Mouse (Mus musculus): ENCODE measurements around the gene Plcg1.

The Plcg1 gene

GRCm38 (mm10) chr2:160735706-160736310 is 4.7 kb downstream of the Plcg1 start:
- DNase-seq (ENCODE audit: extremely low spot score), result no peak

GRCm38 (mm10) chr2:160736466-160736865 is 5.4 kb downstream of the Plcg1 start:
- no peak for DNase-seq (ENCODE audit: extremely low spot score)

GRCm38 (mm10) chr2:160738354-160738753 is 7.3 kb downstream of the Plcg1 start:
- DNase-seq (ENCODE audit: extremely low spot score), result no peak

GRCm38 (mm10) chr2:160739647-160740356 is 8.7 kb downstream of the Plcg1 start:
- no peak for DNase-seq (ENCODE audit: extremely low spot score)

GRCm38 (mm10) chr2:160740521-160741156 is 9.5 kb downstream of the Plcg1 start:
- no peak for DNase-seq (ENCODE audit: extremely low spot score)

GRCm38 (mm10) chr2:160741580-160741979 is 10.5 kb downstream of the Plcg1 start:
- no peak for DNase-seq (ENCODE audit: extremely low spot score)

GRCm38 (mm10) chr2:160742161-160742609 is 11.1 kb downstream of the Plcg1 start:
- no peak for DNase-seq (ENCODE audit: extremely low spot score)

- DNase-seq (ENCODE audit: extremely low spot score), result peak; percentile 42
Observed at GRCm38 (mm10) chr2:160744040-160744822, 13.1 kb downstream of the Plcg1 start.

- DNase-seq (ENCODE audit: extremely low spot score), result no peak
Observed at GRCm38 (mm10) chr2:160744823-160745210, 13.7 kb downstream of the Plcg1 start.

GRCm38 (mm10) chr2:160745497-160745896 is 14.4 kb downstream of the Plcg1 start:
- no peak for DNase-seq (ENCODE audit: extremely low spot score)

- no peak for DNase-seq (ENCODE audit: extremely low spot score)
Observed at GRCm38 (mm10) chr2:160746637-160747036, 15.5 kb downstream of the Plcg1 start.

GRCm38 (mm10) chr2:160747075-160747474 is 16.0 kb downstream of the Plcg1 start:
- DNase-seq (ENCODE audit: extremely low spot score), result no peak

- no peak for DNase-seq (ENCODE audit: extremely low spot score)
Observed at GRCm38 (mm10) chr2:160756583-160757203, 25.6 kb downstream of the Plcg1 start.

GRCm38 (mm10) chr2:160760433-160761184 is 29.5 kb downstream of the Plcg1 start:
- DNase-seq (ENCODE audit: extremely low spot score), result no peak

GRCm38 (mm10) chr2:160763816-160764215 is 32.7 kb downstream of the Plcg1 start:
- no peak for DNase-seq (ENCODE audit: extremely low spot score)

- no peak for DNase-seq (ENCODE audit: extremely low spot score)
Observed at GRCm38 (mm10) chr2:160764386-160764785, 33.3 kb downstream of the Plcg1 start.

GRCm38 (mm10) chr2:160765096-160765495 is 34.0 kb downstream of the Plcg1 start:
- no peak for DNase-seq (ENCODE audit: extremely low spot score)

GRCm38 (mm10) chr2:160766371-160766771 is 35.3 kb downstream of the Plcg1 start:
- no peak for DNase-seq (ENCODE audit: extremely low spot score)

GRCm38 (mm10) chr2:160767201-160767600 is 36.1 kb downstream of the Plcg1 start:
- DNase-seq (ENCODE audit: extremely low spot score), result no peak

- DNase-seq (ENCODE audit: extremely low spot score), result no peak
Observed at GRCm38 (mm10) chr2:160768097-160768695, 37.1 kb downstream of the Plcg1 start.

- no peak for DNase-seq (ENCODE audit: extremely low spot score)
Observed at GRCm38 (mm10) chr2:160768997-160769396, 37.9 kb downstream of the Plcg1 start.
